Mouse (Mus musculus): ENCODE measurements around the gene Pitpnc1. TPM values are rescaled to one million over a fixed set of nuclear protein-coding genes. Genes with fewer than 3 reads are reported as not detected.

Pitpnc1 gene
- total and polyA plus RNA-seq, 3 experiments, result 2.4 to 5.4 (median 3.6) TPM

DNA sequence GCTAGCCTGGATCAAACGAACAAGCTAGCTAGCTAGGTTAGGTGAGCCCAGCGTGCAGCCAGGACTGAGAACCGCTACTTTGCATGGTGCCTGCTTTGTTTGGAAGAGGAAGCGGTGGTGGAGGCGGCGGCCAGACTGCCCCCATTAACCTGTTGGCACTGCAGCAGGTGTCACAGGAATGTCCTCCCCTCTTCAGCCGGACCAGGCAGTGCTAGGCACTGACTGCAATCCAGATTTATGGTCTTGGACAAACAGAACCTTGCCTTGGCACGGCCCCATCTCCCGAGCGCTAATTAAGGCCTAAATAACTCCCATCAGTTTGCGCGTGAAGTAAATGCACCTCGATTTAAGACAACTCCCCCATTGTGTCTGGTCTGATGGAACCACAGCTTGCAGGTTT, 178.5 kb downstream of the Pitpnc1 start:
- in situ Hi-C loops (cut with MboI; ENCODE audit: low pct_ligation_motif_present, low pct_unique_long_range_greater_than_20kb, low sequenced_read_pairs) (no loop called here), dilution Hi-C loops (cut with MboI; ENCODE audit: extremely low pct_ligation_motif_present, extremely low pct_unique_long_range_greater_than_20kb, low sequenced_read_pairs) (no loop called here)
- no peak for TF ChIP-seq USF1 (IDR thresholded peaks at IDR 0.05; ENCODE audit: low read depth, low read length)
- Histone ChIP-seq H3K4me3 (replicated peaks in 1 of 3; ENCODE audit: low read depth in 2 of 3, low read length in 2 of 3, poor library complexity in 1 of 3) (no peak overlapping the region), H3K9me3 (replicated peaks; ENCODE audit: low read length) (peaks cover 13% of the 10 kb centered on the region), H3K4me2 (ENCODE audit: insufficient read depth, low read depth, poor library complexity, severe bottlenecking) (no peak overlapping the region), H3K4me1 (ENCODE audit: control insufficient read depth in 1 of 2, insufficient read depth in 2 of 2) (peaks cover 7 to 24% of the 10 kb centered on the region in 2 experiments), H3K27ac (ENCODE audit: insufficient read depth, low read depth) (no peak overlapping the region), H3K27me3 (replicated peaks) (no peaks in the 10 kb centered on the region), H3K79me2 (replicated peaks; ENCODE audit: control insufficient read depth, extremely low read depth, insufficient read depth, poor library complexity, severe bottlenecking) (no peaks in the 10 kb centered on the region), H3K9ac (ENCODE audit: insufficient read depth, low read depth) (no peak overlapping the region), H3K36me3 (replicated peaks in 1 of 2; ENCODE audit: control insufficient read depth in 1 of 2, insufficient read depth in 1 of 2, low read length in 1 of 2) (peaks cover 0 to 3% of the 10 kb centered on the region in 2 experiments)
- peak; percentile 25 for DNase-seq (ENCODE audit: extremely low read depth)

GRCm38 (mm10) chr11:107288186-107288563, 182.3 kb downstream of the Pitpnc1 start:
- no peak for DNase-seq (ENCODE audit: extremely low read depth)
- in situ Hi-C loops (cut with MboI; ENCODE audit: low pct_ligation_motif_present, low pct_unique_long_range_greater_than_20kb, low sequenced_read_pairs) (no loop called here), dilution Hi-C loops (cut with MboI; ENCODE audit: extremely low pct_ligation_motif_present, extremely low pct_unique_long_range_greater_than_20kb, low sequenced_read_pairs) (no loop called here)
- Histone ChIP-seq H3K9ac (ENCODE audit: insufficient read depth, low read depth) (no peak overlapping the region), H3K4me1 (ENCODE audit: control insufficient read depth in 1 of 2, insufficient read depth in 2 of 2) (peaks cover 4 to 11% of the 10 kb centered on the region in 2 experiments; a peak in 3 of 4 replicates), H3K4me3 (replicated peaks in 1 of 3; ENCODE audit: low read depth in 2 of 3, low read length in 2 of 3, poor library complexity in 1 of 3) (no peak overlapping the region), H3K4me2 (ENCODE audit: insufficient read depth, low read depth, poor library complexity, severe bottlenecking) (no peak overlapping the region), H3K27ac (ENCODE audit: insufficient read depth, low read depth) (no peak overlapping the region), H3K36me3 (replicated peaks in 1 of 2; ENCODE audit: control insufficient read depth in 1 of 2, insufficient read depth in 1 of 2, low read length in 1 of 2) (peaks cover 0 to 3% of the 10 kb centered on the region in 2 experiments), H3K9me3 (replicated peaks; ENCODE audit: low read length) (peaks cover 13% of the 10 kb centered on the region), H3K79me2 (replicated peaks; ENCODE audit: control insufficient read depth, extremely low read depth, insufficient read depth, poor library complexity, severe bottlenecking) (no peaks in the 10 kb centered on the region), H3K27me3 (replicated peaks) (no peaks in the 10 kb centered on the region)
- no peak for TF ChIP-seq PAX5 (IDR thresholded peaks at IDR 0.05; ENCODE audit: low read length)
- no peak for TF ChIP-seq TBP (conservative IDR thresholded peaks at IDR 0.05; ENCODE audit: low read depth, low read length)
- TF ChIP-seq JUND (conservative IDR thresholded peaks at IDR 0.05; ENCODE audit: low read depth, low read length), result no peak
- no peak for TF ChIP-seq ZMIZ1 (IDR thresholded peaks at IDR 0.05; ENCODE audit: low read depth, low read length)
- TF ChIP-seq NRF1 (IDR thresholded peaks at IDR 0.05; ENCODE audit: low read depth, low read length), result no peak
- no peak for TF ChIP-seq TCF12 (IDR thresholded peaks at IDR 0.05; ENCODE audit: low read depth, low read length)
- no peak for TF ChIP-seq EP300 (IDR thresholded peaks at IDR 0.05; ENCODE audit: low read length)
- no peak for TF ChIP-seq ZNF384 (IDR thresholded peaks at IDR 0.05; ENCODE audit: low read depth, low read length)
- no peak for TF ChIP-seq CHD1 (IDR thresholded peaks at IDR 0.05; ENCODE audit: low read depth, low read length)
- no peak for TF ChIP-seq KAT2A (IDR thresholded peaks at IDR 0.05; ENCODE audit: insufficient replicate concordance, low read length)
- TF ChIP-seq NELFE (IDR thresholded peaks at IDR 0.05; ENCODE audit: low read depth, low read length), result no peak
- no peak for TF ChIP-seq SIN3A (IDR thresholded peaks at IDR 0.05; ENCODE audit: low read length)
- TF ChIP-seq MEF2A (IDR thresholded peaks at IDR 0.05; ENCODE audit: borderline replicate concordance, low read depth, low read length), result no peak
- no peak for TF ChIP-seq MAFK (IDR thresholded peaks at IDR 0.05; ENCODE audit: insufficient replicate concordance, low read length)
- TF ChIP-seq ZKSCAN1 (IDR thresholded peaks at IDR 0.05; ENCODE audit: borderline replicate concordance, low read depth, low read length), result no peak
- no peak for TF ChIP-seq JUN (IDR thresholded peaks at IDR 0.05; ENCODE audit: insufficient read depth, low read depth, low read length)
- TF ChIP-seq MXI1 (IDR thresholded peaks at IDR 0.05; ENCODE audit: low read depth, low read length), result no peak
- TF ChIP-seq BHLHE40 (IDR thresholded peaks at IDR 0.05; ENCODE audit: low read depth, low read length), result no peak
- no peak for TF ChIP-seq SMC3 (IDR thresholded peaks at IDR 0.05; ENCODE audit: low read depth, low read length)
